Mouse (Mus musculus): ENCODE measurements at regions not wholly inside any gene's neighbourhood (a gene's known extent, or its start where the extent isn't known, plus 50 kb on each side); places are given as distances from the start of the nearest gene placed in this dataset.

- DNase-seq (ENCODE audit: low spot score in 2 of 2) = no peak
These were observed 53.4 kb upstream of the Sgk1 start for GRCm38 (mm10) chr10:21828432-21829061.

DNA sequence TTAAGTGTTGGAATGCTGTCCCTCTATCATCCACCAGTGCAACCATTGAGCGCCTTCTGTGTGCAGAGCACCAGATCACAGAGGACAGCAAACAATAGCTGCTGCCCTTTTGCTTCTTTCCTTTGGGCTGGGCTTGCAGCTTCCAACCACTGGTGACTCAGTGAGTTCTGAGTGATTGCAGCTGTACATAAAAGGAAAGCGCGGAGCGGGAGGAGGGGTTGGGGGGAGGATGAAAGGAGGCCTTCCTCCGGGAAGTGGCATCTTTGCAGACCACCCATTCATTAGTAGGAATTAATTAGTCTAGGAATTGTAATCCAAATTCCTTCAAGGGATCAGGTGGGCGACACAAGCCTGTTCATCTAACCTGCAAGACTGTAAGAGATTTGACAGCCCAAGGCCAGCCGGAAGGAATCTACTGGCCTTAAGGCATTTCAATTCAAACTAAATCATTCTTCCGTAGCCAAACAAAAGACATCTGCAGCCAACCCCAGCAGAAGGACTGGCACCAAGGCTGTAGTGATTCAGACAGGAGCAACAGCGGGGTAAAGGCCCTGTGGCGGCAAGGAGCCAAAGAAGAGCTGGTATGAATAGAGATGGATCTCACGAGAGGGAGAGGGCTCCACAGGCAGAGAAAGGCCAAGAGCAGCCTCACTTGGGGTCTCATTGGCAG lies 52.8 kb upstream of the Sgk1 start:
- DNase-seq (ENCODE audit: low spot score in 2 of 2) = no peak

GRCm38 (mm10) chr10:21831002-21831696 lies 50.8 kb upstream of the Sgk1 start:
- DNase-seq (ENCODE audit: low spot score in 2 of 2) = no peak
